Mouse (Mus musculus) neural tube, embryonic 14.5 days (tissue): Measurements from ENCODE around the gene F11r. TPM values are rescaled to one million over a fixed set of nuclear protein-coding genes. Genes with fewer than 3 reads are reported as not detected.

Experiments used
- ATAC-seq: fragments of 200-750 bp; cut with Nextera tagmentation; 2 replicates; pipeline ENCODE4 v1.8.0; 2017; ENCODE audit warnings: low read depth, mild to moderate bottlenecking, moderate TSS enrichment, moderate library complexity
- H3K27ac ChIP-seq: fragments of 300-500 bp; sonication (generic); 2 replicates; pipeline ENCODE4 v1.5.1; 2014; ENCODE audit warnings: low read depth, mild to moderate bottlenecking, control low read depth, low read length, moderate library complexity, mixed read lengths
- H3K27me3 ChIP-seq: fragments of 300-500 bp; sonication (generic); 2 replicates; pipeline ENCODE4 v1.6.1; 2014; ENCODE audit warnings: low read length; ENCODE audit not compliant: control insufficient read depth, insufficient read depth
- H3K36me3 ChIP-seq: fragments of 300-500 bp; sonication (generic); 2 replicates; pipeline ENCODE4 v1.6.1; 2014; ENCODE audit warnings: low read length, mixed read lengths; ENCODE audit not compliant: control insufficient read depth, insufficient read depth
- H3K4me1 ChIP-seq: fragments of 300-500 bp; sonication (generic); 2 replicates; pipeline ENCODE4 v1.6.1; 2014; ENCODE audit warnings: low read length; ENCODE audit not compliant: control insufficient read depth, insufficient read depth
- H3K4me2 ChIP-seq: fragments of 300-500 bp; sonication (generic); 2 replicates; pipeline ENCODE4 v1.6.1; 2014; ENCODE audit warnings: mild to moderate bottlenecking, low read depth, low read length, control low read depth
- H3K4me3 ChIP-seq: fragments of 300-500 bp; sonication (generic); 2 replicates; pipeline ENCODE4 v1.5.1; 2014; ENCODE audit warnings: low read depth, low read length, control low read depth, mixed read lengths
- H3K9ac ChIP-seq: fragments of 300-500 bp; sonication (generic); replicated peaks from 2 replicates; pipeline ENCODE4 v1.6.1; 2014; ENCODE audit warnings: low read depth, mild to moderate bottlenecking, control low read depth, low read length, mixed read lengths
- H3K9me3 ChIP-seq: fragments of 300-500 bp; sonication (generic); 2 replicates; pipeline ENCODE4 v1.6.1; 2016; ENCODE audit warnings: low read length; ENCODE audit not compliant: control insufficient read depth
- WGBS: fragments of 180-500 bp; shearing (Covaris S2); extraction: QIAGEN DNeasy Blood & Tissue Kit; methylation state at CpG from one replicate; pipeline ENCODE4 v1.1.7; 2014; 5-methylcytosine and 5-hydroxymethylcytosine counted together
- polyA plus RNA-seq: library from polyadenylated mRNA; unstranded; fragments of >200 nt; fragmentation: Nextera tagmentation; extraction: Ambion mirVana; gene quantifications from 2 replicates; pipeline ENCODE4 v1.2.1, GENCODE M21; 2014

The F11r gene
- polyA plus RNA-seq, 1 experiment from 2014 or later, result 8.0 TPM

DNA sequence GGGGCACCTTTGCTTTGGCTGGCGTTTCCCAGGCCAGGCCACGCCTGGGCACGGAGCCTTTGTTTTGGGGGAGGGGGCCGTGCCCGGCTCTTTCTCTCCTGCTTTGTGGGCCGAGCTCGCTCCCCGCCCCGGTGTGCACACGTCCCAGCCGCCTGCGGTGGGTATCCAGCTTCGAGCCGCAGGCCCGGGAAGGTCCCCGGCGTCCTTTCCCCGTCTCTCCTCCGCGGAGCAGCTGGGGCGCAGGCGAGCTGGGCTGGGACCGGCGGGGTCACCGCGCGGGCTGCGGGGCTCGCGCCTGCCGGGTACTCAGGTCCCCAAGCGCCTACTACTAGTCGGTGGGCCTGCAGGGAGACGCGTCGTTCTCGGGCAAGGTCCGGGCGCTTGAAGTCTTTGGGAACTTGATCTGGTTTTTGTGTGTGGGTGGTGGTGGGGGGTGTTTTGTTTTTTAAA lies 25.8 kb upstream of the F11r start:
- 0% methylated on average over 39 of the region's 39 CpGs for WGBS
- H3K27ac ChIP-seq, result peak overlapping the region; percentile 76
- peak overlapping the region; percentile 71 for H3K4me3 ChIP-seq
- H3K9me3 ChIP-seq, result no peaks in the 10 kb centered on the region
- H3K36me3 ChIP-seq, result peaks cover 12% of the 10 kb centered on the region; the same call in 1 of the 2 replicates
- H3K4me2 ChIP-seq, result peak overlapping the region; percentile 52; the same call in 1 of the 2 replicates
- peaks cover 16% of the 10 kb centered on the region for H3K4me1 ChIP-seq
- H3K27me3 ChIP-seq, result no peaks in the 10 kb centered on the region
- peak overlapping the region; percentile 99 for H3K9ac ChIP-seq
- peak; percentile 81 for ATAC-seq

DNA sequence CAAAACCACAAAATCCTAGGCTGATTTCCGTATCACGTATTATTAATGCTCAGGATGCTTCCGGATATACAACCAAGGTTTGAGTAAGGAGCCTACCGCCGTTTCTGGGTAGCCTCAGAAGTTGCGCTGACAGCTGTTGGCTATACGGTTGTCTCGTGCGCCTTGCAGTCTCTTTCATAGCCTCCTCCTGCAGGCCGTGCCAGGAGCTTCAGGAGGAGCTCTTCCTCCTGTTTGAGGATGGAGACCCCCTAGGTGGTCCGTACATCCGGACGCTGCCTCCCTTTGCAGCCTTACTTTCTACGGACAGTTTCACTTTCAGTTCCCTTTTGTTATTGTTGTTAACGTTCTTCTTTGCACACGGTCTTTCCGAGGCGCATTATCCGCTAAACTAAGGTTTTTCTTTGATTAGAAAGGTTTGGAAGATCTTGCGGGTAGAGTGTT lies 25.3 kb upstream of the F11r start:
- peak overlapping the region; percentile 99 for H3K9ac ChIP-seq
- H3K36me3 ChIP-seq, result peaks cover 15% of the 10 kb centered on the region
- H3K4me3 ChIP-seq, result peak overlapping the region; percentile 71
- H3K4me2 ChIP-seq, result peak overlapping the region; percentile 52
- no peaks in the 10 kb centered on the region for H3K9me3 ChIP-seq
- peak overlapping the region; percentile 76 for H3K27ac ChIP-seq
- no peaks in the 10 kb centered on the region for H3K27me3 ChIP-seq
- peak; percentile 50 for ATAC-seq
- H3K4me1 ChIP-seq, result peaks cover 16% of the 10 kb centered on the region
- under 1% methylated on average over 20 of the region's 20 CpGs for WGBS

DNA sequence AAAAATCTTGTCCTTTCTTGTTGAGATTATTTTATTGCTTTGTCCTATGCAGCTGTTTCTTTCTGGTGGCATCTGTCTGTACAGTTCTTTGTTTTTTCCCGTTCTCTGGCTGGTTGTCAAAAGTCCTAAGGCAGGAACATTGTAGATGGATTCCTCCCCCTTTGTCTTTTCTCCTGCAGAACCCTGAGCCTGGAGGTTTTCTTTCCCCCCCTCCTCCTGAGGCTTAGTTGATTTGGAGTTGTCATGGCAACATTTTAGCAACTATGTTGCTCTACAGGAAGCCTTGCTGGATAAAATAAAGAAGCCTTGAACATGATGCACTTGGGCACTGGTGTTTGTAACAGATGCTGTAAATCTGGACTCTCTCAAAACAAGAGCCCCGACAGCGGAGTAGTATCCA lies 24.9 kb upstream of the F11r start:
- Histone ChIP-seq H3K4me1 (peaks cover 16% of the 10 kb centered on the region), H3K9ac (peak overlapping the region; percentile 99), H3K4me2 (peak overlapping the region; percentile 52), H3K27ac (peak overlapping the region; percentile 76), H3K36me3 (peaks cover 15% of the 10 kb centered on the region), H3K4me3 (peak overlapping the region; percentile 71), H3K9me3 (no peaks in the 10 kb centered on the region), H3K27me3 (no peaks in the 10 kb centered on the region)
- peak; percentile 18; the same call in 1 of the 2 replicates for ATAC-seq
- 8% methylated on average over 3 of the region's 3 CpGs for WGBS

DNA sequence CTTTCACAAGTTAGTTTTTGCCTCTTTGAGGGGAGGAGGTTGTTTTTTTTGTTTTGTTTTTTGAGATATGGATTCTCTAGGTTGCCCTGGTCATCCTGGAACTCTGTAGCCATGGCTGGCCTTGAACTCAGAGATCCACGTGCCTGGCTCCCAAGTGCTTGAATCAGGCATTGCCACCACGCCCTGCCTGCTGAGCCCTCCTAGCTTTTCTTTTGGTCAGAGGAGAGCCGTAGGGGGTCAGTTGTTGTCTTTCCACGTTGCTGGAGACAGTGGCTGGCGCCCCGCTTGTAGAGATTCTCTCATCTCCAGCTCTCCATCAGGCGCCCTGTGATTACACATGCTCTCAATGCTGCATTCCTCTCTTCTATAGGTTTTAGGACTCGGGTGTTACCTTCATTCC lies 23.7 kb upstream of the F11r start:
- Histone ChIP-seq H3K27ac (no peak overlapping the region), H3K4me3 (no peak overlapping the region), H3K27me3 (no peaks in the 10 kb centered on the region), H3K4me1 (peaks cover 16% of the 10 kb centered on the region), H3K9ac (no peak overlapping the region), H3K9me3 (no peaks in the 10 kb centered on the region), H3K4me2 (peak overlapping the region; percentile 52; the same call in 1 of the 2 replicates), H3K36me3 (peaks cover 25% of the 10 kb centered on the region)
- 78% methylated on average over 8 of the region's 8 CpGs for WGBS
- ATAC-seq, result no peak

DNA sequence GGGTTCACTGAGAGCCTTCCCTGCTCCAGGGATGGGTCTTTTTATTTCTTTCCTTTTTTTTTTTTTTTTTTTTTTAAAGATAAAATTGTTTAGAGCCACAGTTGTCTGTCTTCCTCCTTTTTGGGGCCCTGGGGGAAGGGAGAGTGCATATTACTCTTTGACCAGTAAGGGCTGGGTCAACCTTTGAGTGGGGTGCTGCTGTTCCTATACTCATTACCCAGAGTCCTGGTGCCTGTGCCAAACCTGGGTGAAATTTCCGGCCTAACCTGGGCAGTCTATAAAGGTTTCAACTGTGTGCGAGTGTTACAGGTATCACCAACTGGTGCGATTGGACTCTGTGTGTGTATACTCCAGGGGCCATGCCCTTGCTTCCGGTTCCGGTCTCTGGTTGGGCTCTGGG lies 18.7 kb upstream of the F11r start, which contains the start of gene Tstd1:
TSS of gene Tstd1 (plus strand) at position 213 of the 400 bp plus-strand sequence.
- Histone ChIP-seq H3K4me1 (peaks cover 7% of the 10 kb centered on the region), H3K36me3 (peaks cover 45% of the 10 kb centered on the region), H3K4me3 (no peak within 1 kb of the TSS), H3K27me3 (no peaks in the 10 kb centered on the region), H3K27ac (0 out of 2 replicates have a peak within 1 kb of the TSS, but pooled peaks have one; percentile 22), H3K9ac (no peak within 1 kb of the TSS), H3K9me3 (no peaks in the 10 kb centered on the region), H3K4me2 (no peak within 1 kb of the TSS)
- ATAC-seq, result no peak
- 95% methylated on average over 5 of the region's 5 CpGs for WGBS

DNA sequence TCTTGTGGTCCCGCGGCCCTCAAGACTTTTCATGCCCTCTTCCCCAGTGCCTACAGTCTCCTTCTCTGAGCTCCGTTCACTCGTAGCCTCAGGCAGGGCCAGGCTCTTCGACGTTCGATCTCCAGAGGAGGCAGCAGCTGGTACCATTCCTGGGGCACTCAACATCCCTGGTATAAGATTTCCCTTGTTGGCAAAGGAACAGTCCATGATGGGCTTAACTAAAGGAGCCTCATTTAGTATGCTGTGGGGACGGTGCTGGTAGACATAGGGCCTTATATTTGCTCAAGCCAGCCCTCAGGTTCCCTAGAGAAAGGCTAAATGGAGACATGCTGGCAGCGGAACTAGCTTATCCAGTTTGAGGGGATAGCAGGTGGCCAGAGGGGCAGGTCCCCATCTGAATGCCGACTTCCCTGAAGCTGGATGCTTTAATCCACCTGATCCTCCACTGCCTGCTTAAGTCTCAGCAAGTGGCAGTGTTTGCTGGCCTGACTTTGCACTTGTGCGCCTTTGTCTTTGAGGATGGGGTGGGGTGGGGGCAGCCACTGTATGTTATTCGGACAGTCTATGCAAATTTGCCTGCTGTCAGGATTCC lies 17.9 kb upstream of the F11r start:
- no peak overlapping the region for H3K9ac ChIP-seq
- peak; percentile 60 for ATAC-seq
- H3K27me3 ChIP-seq, result no peaks in the 10 kb centered on the region
- H3K36me3 ChIP-seq, result peaks cover 45% of the 10 kb centered on the region
- H3K4me2 ChIP-seq, result no peak overlapping the region
- H3K4me1 ChIP-seq, result 0 out of 2 replicates have a peak, but pooled peaks cover under 1% of the 10 kb centered on the region
- H3K27ac ChIP-seq, result no peak overlapping the region
- WGBS, result 45% methylated on average over 12 of the region's 12 CpGs
- no peaks in the 10 kb centered on the region for H3K9me3 ChIP-seq
- H3K4me3 ChIP-seq, result no peak overlapping the region

DNA sequence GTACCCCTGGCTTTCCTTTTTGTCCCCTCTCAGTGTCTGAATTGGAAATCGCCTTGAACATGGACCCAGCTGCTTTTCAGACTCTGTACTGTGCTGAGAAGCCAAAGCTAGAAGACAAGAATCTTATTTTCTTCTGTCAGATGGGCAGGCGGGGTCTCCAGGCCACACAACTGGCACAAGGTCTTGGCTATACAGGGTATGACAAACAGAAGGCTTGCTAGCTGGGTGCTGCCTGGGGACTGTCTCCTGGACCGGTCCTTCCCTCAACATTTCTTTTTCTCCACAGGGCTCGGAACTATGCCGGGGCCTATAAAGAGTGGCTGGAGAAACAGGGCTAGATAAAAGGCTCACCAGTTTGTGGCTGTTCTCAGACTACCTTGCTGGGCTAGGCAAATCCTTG lies 17.4 kb upstream of the F11r start:
- H3K9ac ChIP-seq, result no peak overlapping the region

DNA sequence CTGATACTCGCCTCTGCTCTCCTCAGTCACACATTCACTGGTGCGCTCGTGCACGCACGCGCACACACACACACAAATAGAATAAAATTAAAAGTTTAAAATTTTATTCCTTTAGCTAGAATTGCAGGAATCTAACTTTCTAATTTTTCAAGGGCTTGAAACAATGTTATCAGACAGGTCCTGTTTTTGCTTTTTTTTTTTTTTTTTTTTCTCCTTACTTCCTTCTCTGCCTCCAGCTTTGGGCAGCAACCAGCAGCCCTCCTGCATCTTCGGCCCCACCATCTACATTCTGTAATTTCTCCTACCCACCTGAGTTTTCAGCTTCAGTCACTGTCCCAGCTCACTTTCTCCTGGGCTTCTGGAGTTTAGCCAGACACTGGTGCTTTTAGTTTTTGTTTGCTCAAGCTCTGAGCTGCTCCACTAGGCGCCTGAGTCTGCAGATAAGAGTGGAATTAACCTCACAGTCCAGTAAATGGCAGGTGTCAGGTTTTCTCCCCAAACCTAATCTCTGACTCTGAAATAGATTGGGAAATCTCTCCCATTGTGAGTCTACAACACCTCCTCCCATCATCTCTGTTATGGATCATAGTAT lies 14.7 kb upstream of the F11r start:
- H3K4me1 ChIP-seq, result no peaks in the 10 kb centered on the region
- H3K36me3 ChIP-seq, result peaks cover 29% of the 10 kb centered on the region
- no peak overlapping the region for H3K4me2 ChIP-seq
- H3K27ac ChIP-seq, result no peak overlapping the region
- 86% methylated on average over 8 of the region's 8 CpGs for WGBS
- H3K27me3 ChIP-seq, result no peaks in the 10 kb centered on the region
- H3K4me3 ChIP-seq, result no peak overlapping the region
- no peak for ATAC-seq
- no peak overlapping the region for H3K9ac ChIP-seq
- H3K9me3 ChIP-seq, result no peaks in the 10 kb centered on the region

More for the DNA sequence above, 17.4 kb upstream of the F11r start:
- H3K27ac ChIP-seq, result no peak overlapping the region
- H3K4me1 ChIP-seq, result no peaks in the 10 kb centered on the region
- H3K36me3 ChIP-seq, result peaks cover 45% of the 10 kb centered on the region
- no peaks in the 10 kb centered on the region for H3K27me3 ChIP-seq
- H3K4me2 ChIP-seq, result no peak overlapping the region
- H3K4me3 ChIP-seq, result no peak overlapping the region
- no peaks in the 10 kb centered on the region for H3K9me3 ChIP-seq
- ATAC-seq, result peak; percentile 10; the same call in 1 of the 2 replicates
- WGBS, result 76% methylated on average over 5 of the region's 5 CpGs

DNA sequence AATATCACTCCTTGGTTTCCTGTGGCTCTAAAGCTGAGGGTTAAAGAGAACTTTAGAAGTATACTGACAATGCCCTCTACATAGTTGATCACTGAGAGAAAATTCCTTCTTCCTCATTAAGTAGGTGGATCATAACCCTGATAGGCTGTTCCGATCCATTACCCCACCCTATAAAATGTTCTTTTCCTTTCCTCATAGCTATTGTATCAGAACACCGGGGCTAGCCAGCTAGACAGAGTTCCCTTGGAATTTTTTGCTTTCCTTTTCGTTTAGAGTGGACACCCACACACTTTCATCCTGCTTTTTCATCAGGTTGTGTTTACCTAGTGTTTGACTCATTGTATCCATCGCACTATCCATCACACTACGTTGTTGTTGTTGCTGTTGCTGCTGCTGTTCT lies 12.7 kb upstream of the F11r start:
- H3K9me3 ChIP-seq, result no peaks in the 10 kb centered on the region
- no peak overlapping the region for H3K4me3 ChIP-seq
- H3K27me3 ChIP-seq, result no peaks in the 10 kb centered on the region
- no peak overlapping the region for H3K4me2 ChIP-seq
- WGBS, result 86% methylated on average over 5 of the region's 5 CpGs
- no peaks in the 10 kb centered on the region for H3K4me1 ChIP-seq
- no peak for ATAC-seq
- no peak overlapping the region for H3K27ac ChIP-seq
- no peak overlapping the region for H3K9ac ChIP-seq
- H3K36me3 ChIP-seq, result peaks cover 9% of the 10 kb centered on the region
